ENCODE assay signal across 19 mouse cellular contexts in the genomic region with DNA sequence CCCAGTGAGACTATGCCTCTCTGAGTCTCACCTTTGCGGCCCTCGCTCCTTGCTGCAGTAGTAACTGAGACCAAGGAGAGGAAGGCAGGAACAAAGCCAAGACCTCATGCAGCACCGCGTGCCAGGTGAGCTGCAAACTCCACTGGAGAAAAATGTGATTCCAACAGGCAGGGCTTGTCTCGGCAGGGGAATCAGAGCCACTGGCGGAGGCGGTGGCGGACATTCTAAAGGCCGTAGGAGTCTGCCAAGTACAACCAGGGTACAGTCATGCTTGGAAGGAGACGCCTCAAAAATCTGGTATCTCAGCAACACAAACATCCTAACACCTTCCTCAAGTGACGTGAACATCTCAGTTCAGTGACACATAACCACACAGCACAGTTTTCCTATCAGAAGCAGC. TPM values are rescaled to one million over a fixed set of nuclear protein-coding genes. Genes with fewer than 3 reads are reported as not detected.
DNase-seq lines count a peak whose midpoint lies in the region; ATAC-seq lines count a peak whose summit lies in the region.
"Had no signal": no experiment of that assay in that cellular context is flagged by ENCODE, and none has a peak within 500 bp of the region (broad histone marks: within the 10 kb centered on the region; RNA-seq: fewer than 3 reads in every experiment).

No protein-coding gene starts in this region.

- no peak overlapping the region for H3K4me3 ChIP-seq in embryonic facial prominence, embryonic 14.5 days (ENCODE audit: low read depth, low read length)
- no peak overlapping the region for H3K4me3 ChIP-seq in embryonic facial prominence, embryonic 10.5 days
- no peak overlapping the region for H3K4me3 ChIP-seq in limb, embryonic 15.5 days
- H3K4me3 ChIP-seq in limb, embryonic 10.5 days: no peak overlapping the region
- no peak overlapping the region for H3K4me3 ChIP-seq in stomach, embryonic 16.5 days (replicated peaks; ENCODE audit: low read length)
- H3K4me3 ChIP-seq: embryonic facial prominence, embryonic 13.5 days; hindbrain, embryonic 12.5 days; limb, embryonic 12.5 days; lung, embryonic 15.5 days; midbrain, embryonic 10.5 days had no signal

- H3K27ac ChIP-seq in embryonic facial prominence, embryonic 14.5 days (replicated peaks; ENCODE audit: low read depth, low read length): 0 out of 2 replicates have a peak overlapping the region, but pooled peaks have one; percentile 11
- no peak overlapping the region for H3K27ac ChIP-seq in embryonic facial prominence, embryonic 10.5 days (replicated peaks)
- peak overlapping the region; percentile 68 for H3K27ac ChIP-seq in limb, embryonic 15.5 days
- H3K27ac ChIP-seq in limb, embryonic 10.5 days: no peak overlapping the region
- H3K27ac ChIP-seq in stomach, embryonic 16.5 days (ENCODE audit: low read length): peak overlapping the region; percentile 50; the same call in 1 of the 2 replicates
- H3K27ac ChIP-seq: embryonic facial prominence, embryonic 13.5 days; hindbrain, embryonic 12.5 days; limb, embryonic 12.5 days; liver, embryonic 14.5 days; lung, embryonic 15.5 days; macrophage; midbrain, embryonic 10.5 days had no signal

- H3K9ac ChIP-seq in embryonic facial prominence, embryonic 14.5 days (ENCODE audit: low read depth, low read length): peak overlapping the region; percentile 10; the same call in 1 of the 2 replicates
- no peak overlapping the region for H3K9ac ChIP-seq in limb, embryonic 15.5 days
- H3K9ac ChIP-seq in stomach, embryonic 16.5 days (ENCODE audit: low read length): no peak overlapping the region
- H3K9ac ChIP-seq: embryonic facial prominence, embryonic 13.5 days; hindbrain, embryonic 12.5 days; limb, embryonic 12.5 days; liver, embryonic 14.5 days; lung, embryonic 15.5 days had no signal

- H3K4me1 ChIP-seq in embryonic facial prominence, embryonic 14.5 days (ENCODE audit: control insufficient read depth, insufficient read depth, low read length): peaks cover 20% of the 10 kb centered on the region
- peaks cover 27% of the 10 kb centered on the region for H3K4me1 ChIP-seq in embryonic facial prominence, embryonic 10.5 days
- peaks cover 47% of the 10 kb centered on the region for H3K4me1 ChIP-seq in limb, embryonic 15.5 days
- H3K4me1 ChIP-seq in limb, embryonic 10.5 days: peaks cover 28% of the 10 kb centered on the region
- H3K4me1 ChIP-seq in stomach, embryonic 16.5 days (ENCODE audit: control insufficient read depth, insufficient read depth, low read length): peaks cover 17% of the 10 kb centered on the region

- H3K36me3 ChIP-seq in embryonic facial prominence, embryonic 14.5 days (ENCODE audit: control insufficient read depth, insufficient read depth, low read length): no peaks in the 10 kb centered on the region
- no peaks in the 10 kb centered on the region for H3K36me3 ChIP-seq in embryonic facial prominence, embryonic 10.5 days (replicated peaks)
- H3K36me3 ChIP-seq in limb, embryonic 15.5 days: no peaks in the 10 kb centered on the region
- no peaks in the 10 kb centered on the region for H3K36me3 ChIP-seq in limb, embryonic 10.5 days
- H3K36me3 ChIP-seq in stomach, embryonic 16.5 days (ENCODE audit: control insufficient read depth, insufficient read depth, low read length): no peaks in the 10 kb centered on the region
- H3K36me3 ChIP-seq: embryonic facial prominence, embryonic 13.5 days; hindbrain, embryonic 12.5 days; limb, embryonic 12.5 days; lung, embryonic 15.5 days; midbrain, embryonic 10.5 days had no signal

- peak; percentile 59 for DNase-seq in embryonic facial prominence, embryonic 14.5 days (ENCODE audit: low spot score)
- no peak for DNase-seq in embryonic facial prominence, embryonic 10.5 days (ENCODE audit: low spot score)
- no peak for DNase-seq in limb, embryonic 10.5 days (ENCODE audit: low spot score)
- peak; percentile 65 for DNase-seq in brain, adult 2 months (ENCODE audit: low read depth, low spot score)
- DNase-seq in T-cell, adult 2 months (ENCODE audit: low spot score): no peak
- no peak for DNase-seq in lung, postnatal 14 days
- DNase-seq: adrenal gland, postnatal 25 days; heart, postnatal 10 days; thymus, adult 18-20 months had no signal

- 62% methylated on average over 11 of the region's 11 CpGs for WGBS in embryonic facial prominence, embryonic 14.5 days
- 92% methylated on average over 11 of the region's 11 CpGs for WGBS in embryonic facial prominence, embryonic 10.5 days
- 57% methylated on average over 11 of the region's 11 CpGs for WGBS in limb, embryonic 15.5 days
- WGBS in limb, embryonic 10.5 days: 87% methylated on average over 11 of the region's 11 CpGs
- 78% methylated on average over 11 of the region's 11 CpGs for WGBS in stomach, embryonic 16.5 days

- H3K27me3 ChIP-seq in embryonic facial prominence, embryonic 14.5 days (replicated peaks; ENCODE audit: control insufficient read depth, insufficient read depth, low read length): no peaks in the 10 kb centered on the region
- H3K27me3 ChIP-seq in embryonic facial prominence, embryonic 10.5 days (replicated peaks; ENCODE audit: low read depth, poor library complexity, severe bottlenecking): 0 out of 2 replicates have a peak, but pooled peaks cover 3% of the 10 kb centered on the region
- no peaks in the 10 kb centered on the region for H3K27me3 ChIP-seq in limb, embryonic 15.5 days
- no peaks in the 10 kb centered on the region; the same call in 1 of the 2 replicates for H3K27me3 ChIP-seq in limb, embryonic 10.5 days (ENCODE audit: low read depth, poor library complexity, severe bottlenecking)
- no peaks in the 10 kb centered on the region for H3K27me3 ChIP-seq in stomach, embryonic 16.5 days (ENCODE audit: control insufficient read depth, insufficient read depth, low read length)
- H3K27me3 ChIP-seq: embryonic facial prominence, embryonic 13.5 days; hindbrain, embryonic 12.5 days; limb, embryonic 12.5 days; lung, embryonic 15.5 days had no signal

- H3K4me2 ChIP-seq in embryonic facial prominence, embryonic 14.5 days (ENCODE audit: low read depth, low read length): no peak overlapping the region
- H3K4me2 ChIP-seq in limb, embryonic 15.5 days: no peak overlapping the region
- no peak overlapping the region for H3K4me2 ChIP-seq in stomach, embryonic 16.5 days (ENCODE audit: low read depth, low read length)
- H3K4me2 ChIP-seq: embryonic facial prominence, embryonic 13.5 days; heart, embryonic 11.5 days; hindbrain, embryonic 12.5 days; limb, embryonic 12.5 days; lung, embryonic 15.5 days had no signal

- no peak for ATAC-seq in embryonic facial prominence, embryonic 14.5 days (ENCODE audit: low read depth)
- no peak for ATAC-seq in limb, embryonic 15.5 days (ENCODE audit: insufficient number of reproducible peaks, low FRiP score, low TSS enrichment, low read depth)
- no peak for ATAC-seq in stomach, embryonic 16.5 days (ENCODE audit: insufficient read depth, low FRiP score)

- H3K9me3 ChIP-seq in embryonic facial prominence, embryonic 14.5 days (ENCODE audit: control insufficient read depth, low read length): no peaks in the 10 kb centered on the region
- no peaks in the 10 kb centered on the region for H3K9me3 ChIP-seq in embryonic facial prominence, embryonic 10.5 days
- H3K9me3 ChIP-seq in limb, embryonic 15.5 days: no peaks in the 10 kb centered on the region
- no peaks in the 10 kb centered on the region for H3K9me3 ChIP-seq in limb, embryonic 10.5 days (replicated peaks)
- no peaks in the 10 kb centered on the region for H3K9me3 ChIP-seq in stomach, embryonic 16.5 days (replicated peaks; ENCODE audit: control insufficient read depth, low read length)
- H3K9me3 ChIP-seq: embryonic facial prominence, embryonic 13.5 days; limb, embryonic 12.5 days; lung, embryonic 15.5 days; midbrain, embryonic 10.5 days had no signal

RNA-seq across cellular contexts. Expression of a gene that starts 35.7 kb away (rescaled TPM):
- 76.8 and 80.2 TPM in 2 replicates for polyA plus RNA-seq in embryonic facial prominence, embryonic 14.5 days (2014; fragmentation: Nextera tagmentation; extraction: Ambion mirVana)
- polyA plus RNA-seq in embryonic facial prominence, embryonic 10.5 days (2016; fragmentation: Nextera tagmentation; extraction: Ambion mirVana): 98.8 and 111 TPM in 2 replicates
- polyA plus RNA-seq in limb, embryonic 15.5 days (2015; fragmentation: Nextera tagmentation; extraction: Ambion mirVana): 121 and 130 TPM in 2 replicates
- 114 and 129 TPM in 2 replicates for polyA plus RNA-seq in limb, embryonic 10.5 days (2016; fragmentation: Nextera tagmentation; extraction: Ambion mirVana)
- polyA plus RNA-seq in stomach, embryonic 16.5 days (2015; fragmentation: Nextera tagmentation; extraction: Ambion mirVana): 75.1 and 77.1 TPM in 2 replicates

Comparison
In these comparisons a context has a peak if more than half of its experiments do, and no peak if none do; other contexts are left out.
1. DNase-seq: peak in embryonic facial prominence, embryonic 14.5 days (single experiment) and brain, adult 2 months (single experiment); none in embryonic facial prominence, embryonic 10.5 days (single experiment), limb, embryonic 10.5 days (single experiment), T-cell, adult 2 months (single experiment) and lung, postnatal 14 days (single experiment).
2. H3K27ac ChIP-seq: peak in embryonic facial prominence, embryonic 14.5 days (single experiment), limb, embryonic 15.5 days (single experiment) and stomach, embryonic 16.5 days (single experiment); none in embryonic facial prominence, embryonic 10.5 days (single experiment) and limb, embryonic 10.5 days (single experiment).